Mouse (Mus musculus): ENCODE results near the gene Plek2. TPM values are rescaled to one million over a fixed set of nuclear protein-coding genes. Genes with fewer than 3 reads are reported as not detected.

The Plek2 gene
- total and polyA plus RNA-seq, 2 experiments = 0.22 to 2.4 TPM

DNA sequence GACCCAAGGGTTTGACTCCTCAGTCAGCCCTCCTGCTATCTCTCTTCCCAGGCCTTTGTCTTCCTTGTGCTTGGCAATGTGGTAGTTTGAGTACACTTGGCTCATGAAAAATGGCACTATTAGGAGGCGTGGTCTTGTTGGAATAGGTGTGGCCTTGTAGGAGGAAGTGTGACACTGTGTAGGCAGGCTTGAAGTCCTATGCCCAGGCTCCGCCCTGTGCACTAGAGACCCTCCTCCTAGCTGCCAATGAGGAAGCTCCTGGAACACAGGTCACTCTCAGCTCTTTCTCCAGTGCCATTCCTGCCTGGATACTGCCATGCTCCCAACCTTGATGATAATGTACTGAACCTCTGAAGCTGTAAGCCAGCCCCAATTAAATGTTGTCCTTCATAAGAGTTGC, 15.6 kb downstream of the Plek2 start:
- DNase-seq (ENCODE audit: extremely low read depth, low read depth, low spot score) = no peak
- no peaks in the 10 kb centered on the region for H3K27me3 ChIP-seq (ENCODE audit: control insufficient read depth, insufficient read depth, low read length)
- no peak overlapping the region for H3K4me3 ChIP-seq (ENCODE audit: insufficient read depth, low read depth, low read length)
- H3K9ac ChIP-seq (ENCODE audit: low read depth, low read length) = no peak overlapping the region
- peaks cover 3% of the 10 kb centered on the region; the same call in 1 of the 2 replicates for H3K4me1 ChIP-seq (ENCODE audit: control insufficient read depth, insufficient read depth, low read length)
- no peaks in the 10 kb centered on the region for H3K79me2 ChIP-seq (ENCODE audit: control insufficient read depth, insufficient read depth, low read length)
- no peak overlapping the region for H3K27ac ChIP-seq (replicated peaks; ENCODE audit: insufficient read depth, low read depth, low read length)
- no peak for TF ChIP-seq CTCF (IDR thresholded peaks at IDR 0.05; ENCODE audit: low read depth, low read length)
- no peak for TF ChIP-seq POLR2A (IDR thresholded peaks at IDR 0.05; ENCODE audit: extremely low read depth, insufficient read depth, low read length)
- peaks cover 14% of the 10 kb centered on the region for H3K36me3 ChIP-seq (ENCODE audit: control insufficient read depth, insufficient read depth, low read length)
- 89% methylated on average over 2 of the region's 2 CpGs for WGBS

DNA sequence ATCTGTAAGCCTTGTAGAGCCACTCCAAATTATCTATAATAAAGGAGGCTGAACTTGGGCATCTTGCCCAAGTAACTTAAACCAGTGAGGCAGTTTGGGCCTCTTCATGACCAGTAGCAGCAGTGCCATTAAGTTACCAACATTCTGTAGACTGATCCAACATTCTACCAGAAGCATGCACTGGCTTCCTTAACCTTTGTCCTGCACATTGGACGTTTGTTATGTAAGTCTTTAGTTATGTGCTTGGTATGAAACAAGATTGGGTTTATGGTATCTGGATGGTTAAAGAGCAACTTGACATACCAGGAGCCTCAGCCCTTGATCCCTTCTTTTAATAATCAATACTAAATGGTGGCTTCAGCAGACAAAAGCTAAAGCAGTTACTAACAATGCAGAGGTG, 16.7 kb downstream of the Plek2 start:
- DNase-seq (ENCODE audit: extremely low read depth, low read depth, low spot score) = peak; percentile 34
- no peaks in the 10 kb centered on the region for H3K79me2 ChIP-seq (ENCODE audit: control insufficient read depth, insufficient read depth, low read length)
- H3K27me3 ChIP-seq (ENCODE audit: control insufficient read depth, insufficient read depth, low read length) = no peaks in the 10 kb centered on the region
- H3K4me1 ChIP-seq (ENCODE audit: control insufficient read depth, insufficient read depth, low read length) = peaks cover 3% of the 10 kb centered on the region; the same call in 1 of the 2 replicates
- peaks cover 20% of the 10 kb centered on the region for H3K36me3 ChIP-seq (ENCODE audit: control insufficient read depth, insufficient read depth, low read length)
- H3K9ac ChIP-seq (ENCODE audit: low read depth, low read length) = no peak overlapping the region
- TF ChIP-seq CTCF (IDR thresholded peaks at IDR 0.05; ENCODE audit: low read depth, low read length) (no peak), POLR2A (IDR thresholded peaks at IDR 0.05; ENCODE audit: extremely low read depth, insufficient read depth, low read length) (no peak)
- no peak overlapping the region for H3K27ac ChIP-seq (replicated peaks; ENCODE audit: insufficient read depth, low read depth, low read length)
- no peak overlapping the region for H3K4me3 ChIP-seq (ENCODE audit: insufficient read depth, low read depth, low read length)
- 17% methylated on average over 1 of the region's 1 CpGs for WGBS

DNA sequence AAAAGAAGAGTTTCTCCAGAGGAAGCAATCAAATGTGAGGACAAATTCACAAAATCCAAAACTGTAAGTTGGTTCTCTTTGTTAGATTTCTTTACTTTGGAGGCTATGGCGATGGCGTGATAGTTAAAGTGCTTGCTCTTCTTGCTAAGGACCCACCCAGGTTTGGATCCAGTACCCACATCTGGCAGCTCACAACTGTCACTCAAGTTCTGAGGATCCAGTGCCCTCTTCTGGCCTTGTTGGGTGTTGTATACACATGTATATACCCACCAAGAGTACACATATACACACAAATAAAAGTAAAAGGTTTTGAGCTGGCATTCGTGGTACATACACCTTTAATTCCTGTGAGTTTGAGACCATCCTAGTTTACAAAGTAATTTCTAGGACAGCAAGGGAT, 32.2 kb downstream of the Plek2 start:
- TF ChIP-seq CTCF (IDR thresholded peaks at IDR 0.05; ENCODE audit: low read depth, low read length) = no peak
- TF ChIP-seq POLR2A (IDR thresholded peaks at IDR 0.05; ENCODE audit: extremely low read depth, insufficient read depth, low read length) = no peak
- Histone ChIP-seq H3K4me3 (ENCODE audit: insufficient read depth, low read depth, low read length) (no peak overlapping the region), H3K9ac (ENCODE audit: low read depth, low read length) (no peak overlapping the region), H3K36me3 (ENCODE audit: control insufficient read depth, insufficient read depth, low read length) (peaks cover 37% of the 10 kb centered on the region), H3K4me1 (ENCODE audit: control insufficient read depth, insufficient read depth, low read length) (no peaks in the 10 kb centered on the region), H3K27ac (replicated peaks; ENCODE audit: insufficient read depth, low read depth, low read length) (no peak overlapping the region), H3K27me3 (ENCODE audit: control insufficient read depth, insufficient read depth, low read length) (no peaks in the 10 kb centered on the region), H3K79me2 (ENCODE audit: control insufficient read depth, insufficient read depth, low read length) (no peaks in the 10 kb centered on the region)
- no peak for DNase-seq (ENCODE audit: extremely low read depth, low read depth, low spot score)
- WGBS = 97% methylated on average over 3 of the region's 3 CpGs

DNA sequence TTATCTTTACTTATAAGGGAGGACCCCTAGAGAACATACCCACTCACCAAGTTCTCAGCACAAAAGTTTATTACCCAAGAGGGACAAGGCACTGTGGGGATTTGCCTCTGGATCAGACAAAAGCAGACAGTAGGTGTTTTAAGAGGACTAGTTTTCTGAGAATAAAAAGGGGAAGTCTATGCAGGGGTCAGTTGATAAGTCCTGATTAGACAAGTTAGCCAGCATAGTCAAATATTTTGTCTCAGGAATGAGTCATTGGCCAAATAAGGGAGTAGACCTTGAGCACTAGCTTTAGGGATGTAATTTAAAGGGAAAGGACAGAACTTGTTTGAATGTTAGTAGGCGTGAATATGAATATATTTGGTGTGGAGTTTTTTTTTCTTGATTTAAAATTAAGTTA, 38.6 kb downstream of the Plek2 start:
- no peaks in the 10 kb centered on the region for H3K27me3 ChIP-seq (ENCODE audit: control insufficient read depth, insufficient read depth, low read length)
- WGBS = 80% methylated on average over 1 of the region's 1 CpGs
- H3K36me3 ChIP-seq (ENCODE audit: control insufficient read depth, insufficient read depth, low read length) = peaks cover 16% of the 10 kb centered on the region
- H3K79me2 ChIP-seq (ENCODE audit: control insufficient read depth, insufficient read depth, low read length) = peaks cover 6% of the 10 kb centered on the region; the same call in 1 of the 2 replicates
- TF ChIP-seq CTCF (IDR thresholded peaks at IDR 0.05; ENCODE audit: low read depth, low read length) = no peak
- H3K27ac ChIP-seq (replicated peaks; ENCODE audit: insufficient read depth, low read depth, low read length) = no peak overlapping the region
- H3K4me1 ChIP-seq (ENCODE audit: control insufficient read depth, insufficient read depth, low read length) = no peaks in the 10 kb centered on the region; the same call in 1 of the 2 replicates
- H3K4me3 ChIP-seq (ENCODE audit: insufficient read depth, low read depth, low read length) = no peak overlapping the region
- H3K9ac ChIP-seq (ENCODE audit: low read depth, low read length) = no peak overlapping the region
- peak; percentile 18 for DNase-seq (ENCODE audit: extremely low read depth, low read depth, low spot score)

DNA sequence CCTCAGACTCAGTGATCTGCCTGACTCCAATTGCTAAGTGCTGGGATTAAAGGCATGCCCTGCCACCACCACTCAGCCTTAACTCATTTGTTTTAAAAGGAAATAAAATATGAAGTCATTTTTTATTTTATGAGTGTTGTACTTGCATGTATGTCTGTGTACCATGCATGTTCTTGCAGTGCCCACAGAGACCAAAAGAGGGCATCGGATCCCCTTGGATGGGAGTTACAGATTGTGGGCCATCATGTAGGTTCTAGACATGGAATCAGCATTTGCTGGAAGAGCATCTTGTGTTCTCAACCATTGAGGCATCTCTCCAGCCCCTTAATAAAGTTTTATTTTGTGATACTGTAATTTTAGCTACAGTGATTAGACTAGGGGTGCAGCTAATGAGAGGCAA, 41.3 kb downstream of the Plek2 start:
- DNase-seq (ENCODE audit: extremely low read depth, low read depth, low spot score) = no peak
- TF ChIP-seq CTCF (IDR thresholded peaks at IDR 0.05; ENCODE audit: low read depth, low read length) (no peak; the same call in 1 of the 2 replicates), POLR2A (IDR thresholded peaks at IDR 0.05; ENCODE audit: extremely low read depth, insufficient read depth, low read length) (no peak)

DNA sequence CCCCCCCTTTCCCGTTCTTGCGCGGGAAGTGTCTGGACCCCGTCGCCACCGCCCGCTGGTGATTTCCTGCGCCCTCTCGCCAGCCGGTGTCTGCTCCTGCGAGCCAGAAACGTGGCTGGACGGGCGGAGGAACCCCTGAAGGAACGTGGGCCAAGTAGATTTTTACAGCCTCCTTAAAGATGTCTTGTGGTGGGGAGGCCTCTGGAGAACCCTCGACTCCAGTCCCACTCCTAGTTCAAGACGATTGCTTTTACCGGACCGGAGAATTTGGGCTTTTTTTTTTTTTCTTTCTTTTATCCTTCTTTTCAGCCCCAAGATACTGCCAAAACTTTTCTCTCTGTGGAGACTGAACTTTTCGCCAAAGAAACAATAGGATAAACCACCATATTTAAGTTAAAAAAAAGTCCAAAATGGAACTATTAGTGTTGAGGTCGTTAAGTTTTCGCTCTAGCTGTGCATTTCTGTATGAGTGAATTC, 44.5 kb downstream of the Plek2 start:
- under 1% methylated on average over 22 of the region's 22 CpGs for WGBS
- DNase-seq (ENCODE audit: extremely low read depth, low read depth, low spot score) = no peak
- Histone ChIP-seq H3K27me3 (ENCODE audit: control insufficient read depth, insufficient read depth, low read length) (no peaks in the 10 kb centered on the region), H3K9ac (ENCODE audit: low read depth, low read length) (peak overlapping the region; percentile 88), H3K4me1 (ENCODE audit: control insufficient read depth, insufficient read depth, low read length) (peaks cover 2% of the 10 kb centered on the region; the same call in 1 of the 2 replicates), H3K27ac (replicated peaks; ENCODE audit: insufficient read depth, low read depth, low read length) (peak overlapping the region; percentile 77), H3K4me3 (ENCODE audit: insufficient read depth, low read depth, low read length) (peak overlapping the region; percentile 91), H3K36me3 (ENCODE audit: control insufficient read depth, insufficient read depth, low read length) (peaks cover 3% of the 10 kb centered on the region), H3K79me2 (ENCODE audit: control insufficient read depth, insufficient read depth, low read length) (peaks cover 26% of the 10 kb centered on the region)
- TF ChIP-seq CTCF (IDR thresholded peaks at IDR 0.05; ENCODE audit: low read depth, low read length) (no peak), POLR2A (IDR thresholded peaks at IDR 0.05; ENCODE audit: extremely low read depth, insufficient read depth, low read length) (no peak)

More for the DNA sequence above, 41.3 kb downstream of the Plek2 start:
- Histone ChIP-seq H3K9ac (ENCODE audit: low read depth, low read length) (no peak overlapping the region), H3K79me2 (ENCODE audit: control insufficient read depth, insufficient read depth, low read length) (peaks cover 17% of the 10 kb centered on the region), H3K4me3 (ENCODE audit: insufficient read depth, low read depth, low read length) (no peak overlapping the region), H3K4me1 (ENCODE audit: control insufficient read depth, insufficient read depth, low read length) (no peaks in the 10 kb centered on the region; the same call in 1 of the 2 replicates), H3K27me3 (ENCODE audit: control insufficient read depth, insufficient read depth, low read length) (no peaks in the 10 kb centered on the region), H3K36me3 (ENCODE audit: control insufficient read depth, insufficient read depth, low read length) (peaks cover 13% of the 10 kb centered on the region), H3K27ac (replicated peaks; ENCODE audit: insufficient read depth, low read depth, low read length) (no peak overlapping the region)
- WGBS = 98% methylated on average over 1 of the region's 1 CpGs

Data from liver, adult 2 months (tissue).